Mouse (Mus musculus) lung, postnatal 0 days (tissue): ENCODE data around the gene Ccl11.

ENCODE experiments used
- CTCF ChIP-seq: IDR thresholded peaks from 2 replicates; pipeline ENCODE4 v1.5.1; 2016; ENCODE audit warnings: antibody characterized with exemption, mild to moderate bottlenecking
- EP300 ChIP-seq: IDR thresholded peaks from 2 replicates; pipeline ENCODE4 v1.6.1; 2016; ENCODE audit warnings: antibody characterized with exemption, mild to moderate bottlenecking, control low read depth

DNA sequence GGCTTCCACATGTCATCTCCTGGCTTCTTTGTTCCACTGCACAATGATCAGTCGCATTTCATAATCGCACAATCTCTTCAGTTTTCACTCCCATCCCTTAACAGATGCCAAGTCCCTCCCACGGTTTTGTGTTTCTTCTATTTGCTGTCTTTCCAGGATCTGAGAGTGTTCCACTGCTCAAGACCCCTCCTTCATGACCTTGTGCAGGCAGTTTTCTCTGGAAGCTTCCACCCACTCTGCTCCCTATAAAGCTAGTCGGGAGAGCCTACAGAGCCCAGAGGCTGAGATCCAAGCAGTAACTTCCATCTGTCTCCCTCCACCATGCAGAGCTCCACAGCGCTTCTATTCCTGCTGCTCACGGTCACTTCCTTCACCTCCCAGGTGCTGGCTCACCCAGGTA is at the start of gene Ccl11:
- TF ChIP-seq CTCF (no peak), EP300 (no peak)
